Mouse (Mus musculus): ENCODE data around the gene Npdc1. TPM values are rescaled to one million over a fixed set of nuclear protein-coding genes. Genes with fewer than 3 reads are reported as not detected.

Gene Npdc1
- polyA plus RNA-seq, 1 experiment = 114 TPM

DNA sequence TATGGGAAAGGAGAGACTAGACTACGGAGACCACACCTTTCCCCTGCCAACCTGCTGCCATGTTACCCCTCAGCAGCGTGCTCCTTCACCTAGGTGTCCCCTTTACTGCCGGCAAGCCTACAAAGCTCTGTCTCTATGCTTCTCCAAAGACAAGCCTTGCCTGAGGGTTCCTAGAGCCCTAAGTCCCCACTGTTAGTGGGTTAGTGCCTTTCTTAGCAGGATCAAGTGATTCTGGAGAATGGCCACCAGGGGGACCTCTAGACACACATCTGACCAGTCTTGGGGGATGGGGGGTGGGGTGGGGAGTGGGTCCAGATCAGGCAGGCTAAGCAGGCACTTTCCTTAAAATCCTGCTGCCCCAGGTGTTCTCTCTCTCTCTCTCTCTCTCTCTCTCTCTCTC is 22.7 kb downstream of the Npdc1 start:
- Histone ChIP-seq H3K27me3 (ENCODE audit: control insufficient read depth, insufficient read depth, insufficient read length) (peaks cover 10% of the 10 kb centered on the region), H3K4me3 (no peak overlapping the region), H3K4me2 (ENCODE audit: low read depth) (no peak overlapping the region), H3ac (ENCODE audit: control insufficient read depth, insufficient read length) (no peak overlapping the region), H3K36me3 (ENCODE audit: control insufficient read depth, insufficient read depth) (no peaks in the 10 kb centered on the region), H3K79me2 (ENCODE audit: control insufficient read depth, insufficient read depth) (no peaks in the 10 kb centered on the region)
- no peak for TF ChIP-seq MYOG (IDR thresholded peaks at IDR 0.05; ENCODE audit: control insufficient read depth in 1 of 3, insufficient read depth in 1 of 3, insufficient read length in 2 of 3, low read depth in 2 of 3)
- TF ChIP-seq TCF12 (IDR thresholded peaks at IDR 0.05; ENCODE audit: insufficient read depth, poor library complexity, severe bottlenecking) = no peak
- TF ChIP-seq REST (IDR thresholded peaks at IDR 0.05; ENCODE audit: insufficient read depth, insufficient read length) = no peak
- no peak for TF ChIP-seq POLR2AphosphoS2 (IDR thresholded peaks at IDR 0.05; ENCODE audit: insufficient read length, low read depth)
- no peak for TF ChIP-seq SRF (IDR thresholded peaks at IDR 0.05; ENCODE audit: control insufficient read depth, insufficient read length, low read depth)
- no peak for TF ChIP-seq POLR2A (IDR thresholded peaks at IDR 0.05; ENCODE audit: insufficient read length, low read depth)
- no peak for TF ChIP-seq MYOD1 (IDR thresholded peaks at IDR 0.05; ENCODE audit: control insufficient read depth in 1 of 3, insufficient read length in 2 of 3, low read depth in 2 of 3)
- TF ChIP-seq E2F4 (IDR thresholded peaks at IDR 0.05; ENCODE audit: insufficient read depth) = no peak

DNA sequence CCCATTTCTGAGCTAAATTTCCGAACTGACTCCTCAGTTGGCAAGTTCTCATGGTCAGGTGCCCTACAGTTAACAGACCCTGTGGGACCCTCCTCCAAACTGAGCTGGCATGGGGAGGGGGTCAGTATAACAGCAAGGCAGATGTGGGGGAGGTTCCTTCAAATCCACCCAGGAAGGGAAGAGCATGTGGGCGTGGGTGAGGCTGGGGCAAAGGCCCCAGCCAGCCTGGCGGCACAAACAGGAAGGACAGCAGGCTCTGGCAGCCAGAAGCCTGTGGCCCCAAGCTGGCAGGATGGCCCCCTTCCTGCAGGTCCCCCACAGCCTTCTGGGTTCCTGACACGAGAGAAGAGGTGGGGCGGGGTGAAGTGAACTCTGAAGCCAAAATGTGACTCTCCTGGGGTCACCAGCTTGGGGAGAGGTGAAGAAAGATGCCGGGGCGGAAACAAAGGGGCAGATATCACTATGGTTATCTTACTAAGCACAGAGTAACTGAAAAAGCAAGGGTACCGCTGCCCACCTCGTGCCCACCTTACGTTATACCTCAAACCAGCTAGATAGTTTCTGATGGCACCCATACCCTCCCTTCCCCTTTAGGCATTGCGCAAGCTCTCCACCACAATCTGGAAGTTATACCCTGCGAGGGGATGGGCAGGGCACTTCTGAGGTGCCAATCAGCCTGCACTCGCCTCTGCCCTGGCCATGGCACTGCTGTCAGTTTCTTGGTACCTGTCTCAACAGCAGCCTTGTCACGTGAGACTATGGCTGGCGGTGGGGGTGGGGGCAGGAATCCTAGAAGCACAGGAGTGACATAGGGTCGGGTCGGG is 23.6 kb downstream of the Npdc1 start, which contains the start of gene Fut7:
TSS of gene Fut7 (plus strand) at position 681 of the 824 bp plus-strand sequence.
- Histone ChIP-seq H3K4me3 (no peak within 1 kb of the TSS), H3ac (ENCODE audit: control insufficient read depth, insufficient read length) (no peak within 1 kb of the TSS), H3K27me3 (ENCODE audit: control insufficient read depth, insufficient read depth, insufficient read length) (peaks cover 10% of the 10 kb centered on the region), H3K36me3 (ENCODE audit: control insufficient read depth, insufficient read depth) (no peaks in the 10 kb centered on the region), H3K79me2 (ENCODE audit: control insufficient read depth, insufficient read depth) (no peaks in the 10 kb centered on the region), H3K4me2 (ENCODE audit: low read depth) (no peak within 1 kb of the TSS)
- no peak for TF ChIP-seq E2F4 (IDR thresholded peaks at IDR 0.05; ENCODE audit: insufficient read depth)
- peak; percentile 68; the same call in 1 of the 2 replicates for TF ChIP-seq CEBPB (IDR thresholded peaks at IDR 0.05; ENCODE audit: insufficient read depth, poor library complexity, severe bottlenecking)
- TF ChIP-seq POLR2AphosphoS2 (IDR thresholded peaks at IDR 0.05; ENCODE audit: insufficient read length, low read depth) = no peak

DNA sequence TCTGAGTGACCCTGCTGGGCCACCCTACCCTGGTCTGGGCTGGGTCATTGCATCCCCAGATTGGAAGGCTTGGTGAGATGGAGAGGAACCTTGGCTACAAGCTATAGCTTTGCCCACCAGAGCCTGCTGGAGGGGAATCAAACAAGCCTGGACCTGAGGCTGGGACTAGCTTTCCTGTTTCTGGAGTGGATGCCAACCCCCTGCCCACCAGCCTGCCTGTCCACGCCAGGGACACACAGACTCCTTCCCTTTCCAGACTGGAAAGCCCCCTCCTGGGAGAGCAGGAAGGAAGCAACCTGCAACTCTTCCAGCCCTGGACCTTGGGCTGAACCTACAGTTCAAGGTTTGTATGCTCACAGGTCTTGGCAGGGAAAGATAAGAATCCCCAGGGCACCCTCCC is 24.5 kb downstream of the Npdc1 start:
- no peaks in the 10 kb centered on the region for H3K79me2 ChIP-seq (ENCODE audit: control insufficient read depth, insufficient read depth)
- no peak overlapping the region for H3K4me3 ChIP-seq
- peaks cover 10% of the 10 kb centered on the region for H3K27me3 ChIP-seq (ENCODE audit: control insufficient read depth, insufficient read depth, insufficient read length)
- H3K36me3 ChIP-seq (ENCODE audit: control insufficient read depth, insufficient read depth) = no peaks in the 10 kb centered on the region
- H3K4me2 ChIP-seq (ENCODE audit: low read depth) = no peak overlapping the region
- no peak overlapping the region for H3ac ChIP-seq (ENCODE audit: control insufficient read depth, insufficient read length)
- TF ChIP-seq CEBPB (IDR thresholded peaks at IDR 0.05; ENCODE audit: insufficient read depth, poor library complexity, severe bottlenecking) (no peak), MYOG (IDR thresholded peaks at IDR 0.05; ENCODE audit: control insufficient read depth in 1 of 3, insufficient read depth in 1 of 3, insufficient read length in 2 of 3, low read depth in 2 of 3) (no peak), MAX (IDR thresholded peaks at IDR 0.05; ENCODE audit: low read depth) (no peak), POLR2A (IDR thresholded peaks at IDR 0.05; ENCODE audit: insufficient read length, low read depth) (no peak), MYOD1 (IDR thresholded peaks at IDR 0.05; ENCODE audit: control insufficient read depth in 1 of 3, insufficient read length in 2 of 3, low read depth in 2 of 3) (no peak), TCF12 (IDR thresholded peaks at IDR 0.05; ENCODE audit: insufficient read depth, poor library complexity, severe bottlenecking) (no peak), USF1 (IDR thresholded peaks at IDR 0.05; ENCODE audit: low read depth) (no peak), E2F4 (IDR thresholded peaks at IDR 0.05; ENCODE audit: insufficient read depth) (no peak)

DNA sequence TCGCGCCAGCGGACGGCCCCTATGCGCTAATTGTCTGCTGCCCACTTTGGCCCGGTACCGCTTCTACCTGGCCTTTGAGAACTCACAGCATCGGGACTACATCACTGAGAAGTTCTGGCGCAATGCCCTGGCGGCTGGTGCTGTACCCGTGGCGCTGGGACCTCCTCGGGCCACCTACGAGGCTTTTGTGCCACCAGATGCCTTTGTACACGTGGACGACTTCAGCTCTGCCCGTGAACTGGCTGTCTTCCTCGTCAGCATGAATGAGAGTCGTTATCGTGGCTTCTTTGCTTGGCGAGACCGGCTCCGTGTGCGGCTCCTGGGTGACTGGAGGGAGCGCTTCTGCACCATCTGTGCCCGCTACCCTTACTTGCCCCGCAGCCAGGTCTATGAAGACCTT is 26.3 kb downstream of the Npdc1 start:
- H3K27me3 ChIP-seq (ENCODE audit: control insufficient read depth, insufficient read depth, insufficient read length) = peaks cover 11% of the 10 kb centered on the region
- no peaks in the 10 kb centered on the region for H3K79me2 ChIP-seq (ENCODE audit: control insufficient read depth, insufficient read depth)
- no peak overlapping the region for H3ac ChIP-seq (ENCODE audit: control insufficient read depth, insufficient read length)
- TF ChIP-seq POLR2AphosphoS2 (IDR thresholded peaks at IDR 0.05; ENCODE audit: insufficient read length, low read depth) (no peak), MYOD1 (IDR thresholded peaks at IDR 0.05; ENCODE audit: control insufficient read depth in 1 of 3, insufficient read length in 2 of 3, low read depth in 2 of 3) (no peak), TCF3 (IDR thresholded peaks at IDR 0.05; ENCODE audit: insufficient read length, low read depth) (no peak), SRF (IDR thresholded peaks at IDR 0.05; ENCODE audit: control insufficient read depth, insufficient read length, low read depth) (no peak), MAX (IDR thresholded peaks at IDR 0.05; ENCODE audit: low read depth) (no peak), TCF12 (IDR thresholded peaks at IDR 0.05; ENCODE audit: insufficient read depth, poor library complexity, severe bottlenecking) (no peak), POLR2A (IDR thresholded peaks at IDR 0.05; ENCODE audit: insufficient read length, low read depth) (no peak), MYOG (IDR thresholded peaks at IDR 0.05; ENCODE audit: control insufficient read depth in 1 of 3, insufficient read depth in 1 of 3, insufficient read length in 2 of 3, low read depth in 2 of 3) (no peak), REST (IDR thresholded peaks at IDR 0.05; ENCODE audit: insufficient read depth, insufficient read length) (no peak), E2F4 (IDR thresholded peaks at IDR 0.05; ENCODE audit: insufficient read depth) (no peak), USF1 (IDR thresholded peaks at IDR 0.05; ENCODE audit: low read depth) (no peak), CEBPB (IDR thresholded peaks at IDR 0.05; ENCODE audit: insufficient read depth, poor library complexity, severe bottlenecking) (no peak)
- no peaks in the 10 kb centered on the region for H3K36me3 ChIP-seq (ENCODE audit: control insufficient read depth, insufficient read depth)
- no peak overlapping the region for H3K4me2 ChIP-seq (ENCODE audit: low read depth)
- H3K4me3 ChIP-seq = no peak overlapping the region

DNA sequence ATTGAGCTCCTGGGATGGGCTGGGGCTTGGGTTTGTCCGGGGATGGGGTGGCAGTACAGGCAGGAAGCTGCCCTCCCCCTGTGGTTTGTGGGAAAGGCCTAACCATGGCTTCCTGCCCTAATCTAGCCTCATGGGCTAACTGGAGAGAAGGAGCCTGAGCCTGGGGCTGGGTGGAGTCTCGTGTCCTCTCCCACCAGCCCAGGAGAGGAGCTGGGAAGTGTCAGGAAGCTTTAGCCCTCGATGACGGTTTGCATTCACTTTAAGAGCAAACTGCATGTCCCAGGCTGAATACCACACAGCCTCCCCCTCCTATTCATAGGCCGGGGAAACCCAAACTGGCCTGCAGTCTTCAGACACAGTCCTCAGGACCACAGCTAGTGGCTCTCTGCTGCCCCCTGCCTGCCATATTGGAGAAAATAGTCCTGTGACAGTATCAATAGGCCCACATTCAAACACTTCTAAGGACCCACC is 27.6 kb downstream of the Npdc1 start:
- H3ac ChIP-seq (ENCODE audit: control insufficient read depth, insufficient read length) = no peak overlapping the region
- TF ChIP-seq MYOD1 (IDR thresholded peaks at IDR 0.05; ENCODE audit: control insufficient read depth in 1 of 3, insufficient read length in 2 of 3, low read depth in 2 of 3) = no peak
- TF ChIP-seq MYOG (IDR thresholded peaks at IDR 0.05; ENCODE audit: control insufficient read depth in 1 of 3, insufficient read depth in 1 of 3, insufficient read length in 2 of 3, low read depth in 2 of 3) = no peak
- no peak for TF ChIP-seq POLR2A (IDR thresholded peaks at IDR 0.05; ENCODE audit: insufficient read length, low read depth)
- no peak for TF ChIP-seq REST (IDR thresholded peaks at IDR 0.05; ENCODE audit: insufficient read depth, insufficient read length)
- TF ChIP-seq SRF (IDR thresholded peaks at IDR 0.05; ENCODE audit: control insufficient read depth, insufficient read length, low read depth) = no peak
- TF ChIP-seq CEBPB (IDR thresholded peaks at IDR 0.05; ENCODE audit: insufficient read depth, poor library complexity, severe bottlenecking) = no peak
- TF ChIP-seq USF1 (IDR thresholded peaks at IDR 0.05; ENCODE audit: low read depth) = no peak
- TF ChIP-seq E2F4 (IDR thresholded peaks at IDR 0.05; ENCODE audit: insufficient read depth) = no peak
- TF ChIP-seq TCF12 (IDR thresholded peaks at IDR 0.05; ENCODE audit: insufficient read depth, poor library complexity, severe bottlenecking) = no peak
- no peak for TF ChIP-seq TCF3 (IDR thresholded peaks at IDR 0.05; ENCODE audit: insufficient read length, low read depth)
- TF ChIP-seq MAX (IDR thresholded peaks at IDR 0.05; ENCODE audit: low read depth) = no peak
- H3K79me2 ChIP-seq (ENCODE audit: control insufficient read depth, insufficient read depth) = no peaks in the 10 kb centered on the region
- no peak overlapping the region for H3K4me3 ChIP-seq
- H3K27me3 ChIP-seq (ENCODE audit: control insufficient read depth, insufficient read depth, insufficient read length) = peaks cover 15% of the 10 kb centered on the region
- no peaks in the 10 kb centered on the region for H3K36me3 ChIP-seq (ENCODE audit: control insufficient read depth, insufficient read depth)
- peak overlapping the region; percentile 24 for H3K4me2 ChIP-seq (ENCODE audit: low read depth)

Measured in myocyte (in vitro differentiated cells).